In genomic region chr6:23876363-23876762, GRCm38 (mm10) we compare ENCODE assay signal across 25 mouse cellular contexts. TPM values are rescaled to one million over a fixed set of nuclear protein-coding genes. Genes with fewer than 3 reads are reported as not detected.
"Had no signal": no experiment of that assay in that cellular context is flagged by ENCODE, and none has a peak within 500 bp of the region (broad histone marks: within the 10 kb centered on the region; RNA-seq: fewer than 3 reads in every experiment).

No protein-coding gene starts in this region.

- H3K9ac ChIP-seq: kidney, embryonic 15.5 days; limb, embryonic 12.5 days; limb, embryonic 15.5 days; liver, embryonic 14.5 days; liver, postnatal 0 days; lung, embryonic 14.5 days; midbrain, embryonic 13.5 days; stomach, embryonic 15.5 days had no signal

- H3K4me3 ChIP-seq: kidney, embryonic 15.5 days; left cerebral cortex, adult 2 months; limb, embryonic 12.5 days; limb, embryonic 15.5 days; megakaryocyte, embryonic 14.5 days; midbrain, embryonic 10.5 days; midbrain, embryonic 13.5 days; myocyte; stomach, embryonic 15.5 days had no signal

- H3K27me3 ChIP-seq: kidney, embryonic 15.5 days; limb, embryonic 12.5 days; limb, embryonic 15.5 days; megakaryocyte, embryonic 14.5 days; midbrain, embryonic 13.5 days; stomach, embryonic 15.5 days had no signal

- H3K36me3 ChIP-seq: kidney, embryonic 15.5 days; limb, embryonic 12.5 days; limb, embryonic 15.5 days; midbrain, embryonic 10.5 days; midbrain, embryonic 13.5 days; stomach, embryonic 15.5 days had no signal

- H3K27ac ChIP-seq: kidney, embryonic 15.5 days; left cerebral cortex, adult 2 months; limb, embryonic 12.5 days; limb, embryonic 15.5 days; liver, embryonic 14.5 days; midbrain, embryonic 10.5 days; midbrain, embryonic 13.5 days; stomach, embryonic 15.5 days had no signal

- DNase-seq: kidney, postnatal 10 days; kidney, postnatal 36 days; layer of hippocampus, postnatal 36 days; left cerebral cortex, postnatal 4 days; liver, postnatal 0 days; lung, embryonic 14.5 days; lung, postnatal 36 days; retina, postnatal 1 day; right cerebral cortex, postnatal 25 days; spleen, adult 18-20 months; thymus, postnatal 25 days had no signal

- ATAC-seq: liver, postnatal 0 days; lung, postnatal 0 days; midbrain, embryonic 13.5 days; midbrain, embryonic 16.5 days had no signal

- H3K4me1 ChIP-seq: kidney, embryonic 15.5 days; limb, embryonic 12.5 days; limb, embryonic 15.5 days; megakaryocyte, embryonic 14.5 days; stomach, embryonic 15.5 days had no signal

- H3K9me3 ChIP-seq: kidney, embryonic 15.5 days; limb, embryonic 12.5 days; limb, embryonic 15.5 days; megakaryocyte, embryonic 14.5 days; midbrain, embryonic 10.5 days; midbrain, embryonic 13.5 days; stomach, embryonic 15.5 days had no signal

- H3K4me2 ChIP-seq: kidney, embryonic 15.5 days; limb, embryonic 12.5 days; limb, embryonic 15.5 days; liver, embryonic 11.5 days; lung, embryonic 14.5 days; midbrain, embryonic 13.5 days; stomach, embryonic 15.5 days had no signal

RNA-seq across cellular contexts. Expression of gene Cadps2, which starts 37.1 kb away (rescaled TPM):
- total RNA-seq: monocyte, adult 5-6 weeks had no signal
